Comparison of ENCODE assay signal across 10 mouse cellular contexts in genomic region chr7:25007609-25008374, GRCm38 (mm10). TPM values are rescaled to one million over a fixed set of nuclear protein-coding genes. Genes with fewer than 3 reads are reported as not detected.
DNase-seq lines count a peak whose midpoint lies in the region; ATAC-seq lines count a peak whose summit lies in the region.
"Had no signal": no experiment of that assay in that cellular context is flagged by ENCODE, and none has a peak within 500 bp of the region (broad histone marks: within the 10 kb centered on the region; RNA-seq: fewer than 3 reads in every experiment).

No protein-coding gene starts in this region.

- peaks cover 17% of the 10 kb centered on the region; the same call in 1 of the 2 replicates for H3K27me3 ChIP-seq in forebrain, embryonic 14.5 days (replicated peaks; ENCODE audit: control insufficient read depth, insufficient read depth, low read length)

- H3K9ac ChIP-seq in forebrain, embryonic 14.5 days (ENCODE audit: low read length) = peak overlapping the region; percentile 64
- H3K9ac ChIP-seq: heart, embryonic 13.5 days; liver, embryonic 14.5 days had no signal

- intact Hi-C loops in left cerebral cortex, postnatal 14 days (cut with DNase I) = loop anchor here (5.0 kb wide), 1 partner anchor 65 kb away; the partner anchor contains the start of genes Grik5 and Zfp574

- peak overlapping the region; percentile 22; the same call in 1 of the 2 replicates for H3K4me3 ChIP-seq in forebrain, embryonic 14.5 days (ENCODE audit: low read depth, low read length)
- H3K4me3 ChIP-seq: heart, embryonic 13.5 days had no signal

- H3K36me3 ChIP-seq in forebrain, embryonic 14.5 days (ENCODE audit: control insufficient read depth, insufficient read depth, low read length) = peaks cover 9% of the 10 kb centered on the region; the same call in 1 of the 2 replicates

- DNase-seq in adrenal gland, postnatal 14 days = peak; percentile 37
- no peak for DNase-seq in adrenal gland, adult 8-10 months
- peak; percentile 95 for DNase-seq in forebrain, embryonic 14.5 days (ENCODE audit: low spot score)
- DNase-seq in left cerebral cortex, postnatal 14 days (ENCODE audit: low spot score in 2 of 2) = peak; percentile 83 to 91
- peak; percentile 90 for DNase-seq in right cerebral cortex, adult 18-20 months
- DNase-seq in spleen, postnatal 14 days (ENCODE audit: low spot score in 2 of 2) = no peak
- DNase-seq in kidney, postnatal 4 days = no peak
- no peak for DNase-seq in natural killer cell, adult 2 months (ENCODE audit: low spot score in 2 of 2)

- peak overlapping the region; percentile 93 for H3K27ac ChIP-seq in forebrain, embryonic 14.5 days (ENCODE audit: low read depth, low read length)
- H3K27ac ChIP-seq: heart, embryonic 13.5 days; liver, embryonic 14.5 days had no signal

- peak overlapping the region; percentile 66 for H3K4me2 ChIP-seq in forebrain, embryonic 14.5 days (ENCODE audit: low read length)

- H3K9me3 ChIP-seq in forebrain, embryonic 14.5 days (replicated peaks; ENCODE audit: control insufficient read depth, low read length) = no peaks in the 10 kb centered on the region
- H3K9me3 ChIP-seq: heart, embryonic 13.5 days had no signal

- WGBS in forebrain, embryonic 14.5 days = 8% methylated on average over 8 of the region's 8 CpGs

- ATAC-seq in forebrain, embryonic 14.5 days = peak; percentile 40

- H3K4me1 ChIP-seq in forebrain, embryonic 14.5 days (ENCODE audit: control insufficient read depth, insufficient read depth, low read length) = peaks cover 56% of the 10 kb centered on the region

RNA-seq across cellular contexts. Expression of gene Atp1a3, which starts 2.0 kb away (rescaled TPM):
- 35.6 and 39.8 TPM in 2 replicates for total RNA-seq in adrenal gland, postnatal 14 days (2021)
- 100 to 1,000 TPM in 2 of 4 experiments, 10 to 100 TPM in 2; 46.3 to 149 (median 91.8) TPM for total RNA-seq in adrenal gland, adult 8-10 months (2022)
- polyA plus RNA-seq in forebrain, embryonic 14.5 days (2014; fragmentation: Nextera tagmentation; extraction: Ambion mirVana) = 122 and 183 TPM in 2 replicates
- total RNA-seq in left cerebral cortex, postnatal 14 days (2021) = 1,000 to 10,000 TPM; 2,091 to 2,391 TPM

RNA-seq across cellular contexts. Expression of gene Rabac1, which starts 35.2 kb away (rescaled TPM):
- total RNA-seq in adrenal gland, postnatal 14 days (2021) = 212 and 238 TPM in 2 replicates
- 100 to 1,000 TPM; 343 to 403 (median 360) TPM for total RNA-seq in adrenal gland, adult 8-10 months (2022)
- 240 and 248 TPM in 2 replicates for polyA plus RNA-seq in forebrain, embryonic 14.5 days (2014; fragmentation: Nextera tagmentation; extraction: Ambion mirVana)
- 100 to 1,000 TPM; 303 to 313 TPM for total RNA-seq in left cerebral cortex, postnatal 14 days (2021)

Comparison
In these comparisons a context has a peak if more than half of its experiments do, and no peak if none do; other contexts are left out.
1. DNase-seq: peak in adrenal gland, postnatal 14 days (single experiment), forebrain, embryonic 14.5 days (single experiment), left cerebral cortex, postnatal 14 days (2 of 2) and right cerebral cortex, adult 18-20 months (single experiment); none in adrenal gland, adult 8-10 months (single experiment), spleen, postnatal 14 days (0 of 2), kidney, postnatal 4 days (0 of 2) and natural killer cell, adult 2 months (0 of 2).
2. RNA of gene Atp1a3, which starts 2.0 kb away (total RNA-seq): 2,091 to 2,391 TPM in left cerebral cortex, postnatal 14 days; 46.3 to 149 TPM in adrenal gland, adult 8-10 months and 35.6 to 39.8 TPM in adrenal gland, postnatal 14 days; every median in the first group is over 10 times any median in the second.